Mouse (Mus musculus) spleen, adult 18-20 months (tissue): ENCODE results near the gene Stx7.

Experiments
- DNase-seq, 2 experiments: peaks; one replicate each; pipeline ENCODE4 v3.0.0; 2022; ENCODE audit warnings: mixed read lengths in 2 of 2

Gene Stx7

DNA sequence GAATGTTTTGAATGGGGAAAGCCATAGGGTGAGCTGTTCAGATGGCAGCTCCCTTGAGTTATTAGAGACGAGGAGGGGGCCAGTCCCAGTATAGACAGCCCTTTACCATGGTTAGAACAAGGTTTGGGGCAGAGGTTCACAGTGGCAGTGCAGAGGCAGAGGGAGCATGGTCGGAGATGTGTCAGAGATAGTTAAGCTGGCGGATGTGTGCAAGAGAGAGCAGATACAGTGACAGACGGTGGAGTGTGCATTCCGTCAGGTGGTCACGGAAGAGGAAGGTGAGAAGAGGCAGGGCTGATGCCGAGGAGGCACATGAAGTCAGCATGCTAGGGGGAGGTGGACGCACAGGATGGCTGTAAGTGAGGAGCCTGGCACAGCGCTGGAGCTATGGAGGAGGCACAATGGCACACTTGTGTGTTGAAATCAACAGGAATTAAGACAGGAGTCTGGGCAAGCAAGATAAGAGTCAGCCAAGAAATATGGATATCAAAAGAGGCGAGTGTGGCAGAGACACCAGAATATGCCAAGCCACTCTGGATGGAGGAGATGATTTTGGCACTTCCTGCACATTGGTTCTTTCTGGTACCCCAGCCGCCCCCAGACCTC lies 19.0 kb downstream of the Stx7 start:
- DNase-seq = no peak

DNA sequence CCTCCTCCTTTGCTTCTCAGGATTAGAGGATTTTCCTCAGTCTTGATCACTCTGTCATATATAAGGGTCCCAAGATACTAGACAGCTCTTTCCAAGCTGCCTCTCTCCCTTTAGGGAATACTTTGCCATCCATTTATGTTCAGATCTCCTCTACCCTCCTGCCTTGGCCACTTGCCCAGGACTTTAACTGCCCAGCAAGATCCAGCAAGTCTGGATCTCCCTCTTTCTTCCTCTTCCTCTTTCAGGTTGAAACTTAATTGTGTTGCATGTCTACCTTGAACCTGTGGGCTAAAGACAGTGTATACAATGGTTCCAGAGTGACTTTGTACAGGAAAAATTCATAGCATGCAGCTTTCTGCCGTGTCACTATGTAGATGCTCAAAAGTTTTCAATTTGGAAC lies 19.8 kb downstream of the Stx7 start:
- no peak for DNase-seq

GRCm38 (mm10) chr10:24171906-24172459 lies 22.9 kb downstream of the Stx7 start:
- DNase-seq = no peak

- DNase-seq = no peak
Observed at GRCm38 (mm10) chr10:24173210-24174001, 24.3 kb downstream of the Stx7 start.

- DNase-seq = no peak
Observed at GRCm38 (mm10) chr10:24190392-24190791, 41.3 kb downstream of the Stx7 start.

DNA sequence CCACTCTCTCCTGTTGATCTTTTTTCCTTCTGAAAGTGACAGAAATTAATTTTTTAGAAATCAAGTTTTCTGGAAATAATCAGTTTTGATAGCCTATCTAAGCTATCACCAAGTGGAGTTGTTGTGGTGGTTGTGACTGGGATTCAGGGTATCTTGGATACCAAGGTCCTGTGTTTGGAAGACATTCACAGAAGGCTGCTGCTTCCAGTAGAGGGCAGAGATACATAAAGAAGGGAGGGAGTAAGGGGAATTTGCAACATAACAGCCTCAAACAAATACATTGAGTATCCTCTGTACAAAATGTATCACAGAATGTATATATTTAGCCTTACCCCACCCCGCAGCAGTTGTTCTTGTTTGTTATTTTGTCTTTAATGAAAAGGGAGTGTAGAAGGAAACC lies 42.9 kb downstream of the Stx7 start:
- no peak for DNase-seq

- no peak for DNase-seq
Observed at GRCm38 (mm10) chr10:24199303-24199702, 50.2 kb downstream of the Stx7 start.

DNA sequence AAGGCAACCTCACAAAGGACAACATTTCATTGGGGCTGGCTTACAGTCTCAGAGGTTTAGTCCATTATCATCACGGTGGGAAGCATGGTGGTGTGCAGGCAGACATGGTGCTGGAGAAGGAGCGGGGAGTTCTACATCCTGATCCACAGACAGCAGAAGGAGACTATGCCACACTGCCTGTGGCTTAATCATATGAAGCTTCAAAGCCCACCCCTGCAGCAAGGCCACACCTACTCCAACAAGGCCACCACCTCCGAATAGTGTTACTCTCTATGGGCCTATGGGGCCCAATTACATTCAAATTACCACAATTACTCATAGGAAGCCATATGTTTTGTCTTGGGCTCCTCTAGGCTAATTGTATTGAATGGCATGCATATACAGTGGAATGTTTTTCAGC lies 51.0 kb downstream of the Stx7 start:
- DNase-seq = no peak

DNA sequence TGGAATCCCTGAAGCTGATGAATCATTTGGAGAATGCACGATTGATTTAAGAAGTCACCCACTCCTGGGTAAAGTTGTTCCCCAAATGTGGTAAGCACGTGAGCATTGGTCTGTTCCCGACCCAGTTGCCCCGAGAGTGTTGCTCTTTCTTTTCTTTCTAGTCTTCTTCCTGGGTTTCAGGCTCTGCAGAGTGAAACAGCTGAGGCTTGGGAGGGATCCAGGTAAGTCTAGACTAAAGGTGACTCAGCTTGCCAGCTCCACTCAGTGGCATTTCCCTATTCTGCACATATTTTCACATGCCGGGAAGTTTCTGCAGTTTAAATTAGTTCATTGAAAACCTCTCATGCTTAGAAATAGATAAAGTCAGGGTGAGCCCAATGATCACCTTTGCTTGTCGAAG lies 61.0 kb downstream of the Stx7 start:
- no peak for DNase-seq

- DNase-seq = no peak
Observed at GRCm38 (mm10) chr10:24213297-24213696, 64.2 kb downstream of the Stx7 start.

- DNase-seq = no peak
Observed at GRCm38 (mm10) chr10:24217558-24218268, 68.6 kb downstream of the Stx7 start.

DNA sequence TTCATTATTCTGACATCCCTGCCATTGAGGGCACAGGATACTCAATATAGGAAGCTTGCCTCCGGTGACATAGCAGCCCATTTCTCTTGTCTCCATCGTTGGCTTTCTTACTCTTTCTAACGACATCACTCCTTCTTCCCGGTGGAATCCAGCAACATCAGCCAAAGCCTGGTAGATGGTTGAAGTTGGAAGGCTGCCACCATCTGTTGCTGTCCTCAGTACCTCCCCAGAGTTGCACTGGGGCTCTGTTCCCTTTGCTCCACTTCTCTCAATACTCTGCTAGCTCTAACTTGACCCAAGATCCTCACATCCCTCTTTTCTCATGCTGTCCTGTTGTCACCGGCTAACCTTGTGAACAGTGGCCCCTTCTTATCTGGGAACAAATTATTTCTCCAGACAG lies 71.8 kb downstream of the Stx7 start:
- no peak for DNase-seq

DNA sequence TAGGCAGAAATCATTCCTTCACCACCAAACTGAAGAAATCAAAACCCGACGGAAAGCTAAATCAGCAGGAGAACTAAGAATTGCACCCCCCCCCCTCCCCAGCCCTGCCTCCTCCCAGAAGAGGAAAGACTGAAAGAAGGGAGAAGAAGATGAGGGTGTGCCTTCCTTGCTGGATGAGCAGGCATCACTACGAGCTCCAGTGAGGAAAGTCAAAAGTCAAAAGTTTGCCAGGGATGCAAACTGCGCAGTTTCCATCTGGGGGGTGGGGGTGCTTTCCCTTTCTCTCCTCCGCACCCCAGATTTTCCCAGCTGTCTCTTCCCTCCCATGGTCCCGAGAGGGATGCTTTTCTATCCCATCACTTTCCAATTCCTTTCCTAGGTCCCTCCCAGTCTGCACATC lies 73.8 kb downstream of the Stx7 start:
- no peak for DNase-seq

DNA sequence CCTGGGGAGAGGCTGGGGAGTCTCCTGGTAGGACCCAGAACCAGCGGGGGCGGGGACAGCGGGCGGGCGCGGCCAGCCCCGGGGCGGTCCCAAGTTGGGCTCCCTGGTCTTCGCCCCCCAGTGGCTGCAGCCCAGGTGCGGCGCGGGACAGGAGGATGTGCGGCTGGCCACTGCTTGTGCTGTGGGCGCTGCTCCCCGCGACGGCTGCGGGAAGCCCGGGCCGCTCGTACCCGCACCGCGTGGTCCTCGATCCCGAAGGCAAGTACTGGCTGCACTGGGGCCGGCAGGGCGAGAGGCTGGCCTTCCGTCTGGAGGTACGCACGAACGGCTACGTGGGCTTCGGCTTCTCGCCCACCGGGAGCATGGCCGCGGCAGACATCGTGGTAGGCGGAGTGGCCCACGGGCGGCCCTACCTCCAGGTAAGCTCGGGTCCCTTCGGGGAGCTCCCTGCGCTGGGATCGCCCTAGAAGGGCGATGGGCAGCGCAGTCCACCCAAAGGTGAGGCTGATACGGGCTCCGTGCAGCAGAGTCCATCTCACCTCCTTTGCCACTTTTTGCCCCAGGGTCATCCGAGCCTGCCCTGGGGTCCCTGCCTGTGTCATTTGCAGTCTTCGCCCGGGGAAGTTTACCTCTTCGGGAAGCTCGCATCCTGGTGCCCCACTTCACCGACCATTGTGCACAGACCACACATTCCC lies 74.5 kb downstream of the Stx7 start, which contains the start of gene Moxd1:
TSS of gene Moxd1 (plus strand) at position 69 of the 695 bp plus-strand sequence.
- DNase-seq = peak in 1 of 2 experiments; percentile 10

DNA sequence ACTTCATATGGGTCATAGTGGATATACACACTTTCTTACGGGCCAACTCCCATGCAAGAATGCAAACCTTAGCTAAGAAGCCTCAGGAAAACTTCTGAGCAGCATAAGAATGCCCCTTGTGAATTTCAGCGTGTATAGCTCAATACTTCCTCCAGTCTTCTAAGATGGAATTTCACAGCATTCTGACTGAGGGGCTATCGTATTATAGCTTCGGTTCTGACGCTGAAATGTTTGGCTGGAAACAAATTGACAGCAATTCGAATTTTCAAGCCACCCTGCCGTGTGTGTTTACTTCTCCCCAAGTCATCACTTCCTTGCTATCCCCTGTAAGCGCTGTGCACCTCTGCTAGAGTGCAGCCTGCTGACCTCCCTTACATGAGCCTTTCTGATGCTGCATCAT lies 75.5 kb downstream of the Stx7 start:
- no peak for DNase-seq

DNA sequence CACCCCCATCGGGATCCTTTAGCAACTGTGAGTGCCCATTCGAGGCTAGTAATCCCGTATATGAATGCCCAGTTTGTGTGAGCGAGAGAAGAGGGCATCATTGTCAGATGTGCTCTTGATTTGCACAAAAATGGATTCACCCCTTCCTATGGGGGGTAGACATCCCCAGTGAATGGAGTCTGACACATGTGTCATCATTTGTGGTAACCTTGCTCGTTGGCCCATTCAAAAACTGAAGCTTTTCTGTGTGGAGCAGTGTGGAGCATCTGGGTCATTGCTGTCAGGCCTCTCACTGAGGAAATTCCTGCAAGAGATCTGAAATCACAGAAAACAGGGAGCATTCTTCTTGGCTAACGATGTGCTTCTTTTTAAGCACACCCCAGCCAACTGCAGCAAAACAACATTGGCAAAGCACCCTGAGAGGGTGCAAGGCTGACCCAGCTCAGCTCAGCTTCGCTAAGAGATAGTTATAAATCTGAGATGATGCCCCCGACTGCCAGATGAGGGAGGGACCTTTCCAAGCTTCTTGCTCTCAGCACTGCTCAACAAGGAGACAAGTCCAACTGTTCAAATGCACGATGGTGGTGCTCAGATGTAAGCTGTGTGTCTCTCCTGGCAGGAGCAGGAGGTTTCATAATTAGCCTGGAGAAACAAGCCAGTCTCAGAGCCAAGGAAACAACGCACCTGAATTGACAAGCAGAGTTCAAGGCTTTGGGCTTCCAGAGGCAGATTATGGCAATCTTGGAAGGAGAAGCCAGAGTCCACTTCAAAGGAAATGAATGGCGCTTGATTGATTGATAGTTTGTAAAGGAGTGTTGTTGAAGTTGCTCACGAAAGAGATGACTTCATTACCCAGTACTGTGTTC lies 79.4 kb downstream of the Stx7 start:
- DNase-seq = no peak

- no peak for DNase-seq
Observed at GRCm38 (mm10) chr10:24232281-24232680, 83.2 kb downstream of the Stx7 start.

DNA sequence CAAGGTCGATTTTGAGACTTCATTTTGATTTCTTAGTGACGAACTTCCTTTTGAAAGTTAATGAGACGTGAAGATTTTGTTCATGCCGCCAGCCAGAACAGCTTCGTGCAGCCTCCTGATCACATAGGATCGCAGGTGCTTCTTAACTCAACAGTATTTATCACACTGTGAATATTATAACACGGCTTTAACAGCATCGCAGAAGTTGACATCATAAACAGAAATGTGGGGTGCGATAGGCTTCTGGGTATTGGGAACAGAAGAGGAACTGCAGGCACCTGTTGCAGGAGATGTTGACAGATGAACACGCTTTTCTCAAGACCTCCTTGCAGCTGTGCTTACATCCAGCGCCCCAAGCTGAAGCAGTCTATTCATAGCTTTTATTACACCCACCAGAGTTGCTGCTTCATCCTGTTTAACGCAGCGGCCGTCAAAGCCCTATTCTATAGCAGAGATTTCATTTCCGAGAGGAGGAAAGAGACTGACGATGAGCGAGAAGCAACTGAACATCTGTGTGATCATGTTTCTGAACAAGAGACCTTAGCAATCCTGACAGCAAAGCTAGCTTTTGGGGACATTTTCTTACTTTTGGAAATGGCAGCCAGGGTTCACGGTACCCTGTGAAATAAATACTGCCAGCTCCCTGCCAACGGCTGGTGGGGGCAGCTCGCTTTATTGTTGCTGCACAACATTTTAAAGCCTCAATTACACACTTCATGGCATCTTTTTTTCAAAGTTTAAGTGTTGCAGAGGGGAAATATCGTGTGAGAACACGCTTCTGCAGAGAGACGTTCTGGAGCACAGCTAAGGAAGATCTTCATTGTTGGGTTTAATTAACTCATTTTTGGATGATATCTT lies 86.6 kb downstream of the Stx7 start:
- no peak for DNase-seq
